Comparison of ENCODE assay signal across 8 mouse cellular contexts in genomic region chr15:84168170-84169161, GRCm38 (mm10). TPM values are rescaled to one million over a fixed set of nuclear protein-coding genes. Genes with fewer than 3 reads are reported as not detected.
A peak's percentile ranks its signal among the peaks of the same experiment; 100 is the strongest.
DNase-seq lines count a peak whose midpoint lies in the region; ATAC-seq and TF ChIP-seq lines count a peak whose summit lies in the region.

No protein-coding gene starts in this region.

- H3K4me1 ChIP-seq in megakaryocyte, embryonic 14.5 days = peaks cover 31% of the 10 kb centered on the region
- peaks cover 9% of the 10 kb centered on the region for H3K4me1 ChIP-seq in intestine, embryonic 14.5 days (replicated peaks; ENCODE audit: control insufficient read depth, insufficient read depth, low read length)
- peaks cover 5% of the 10 kb centered on the region for H3K4me1 ChIP-seq in liver, adult 2 months (ENCODE audit: control insufficient read depth, insufficient read depth, low read length)
- peaks cover 26% of the 10 kb centered on the region for H3K4me1 ChIP-seq in neural tube, embryonic 13.5 days (replicated peaks)

- H3K27me3 ChIP-seq in megakaryocyte, embryonic 14.5 days (replicated peaks) = peaks cover 35% of the 10 kb centered on the region
- peaks cover 12% of the 10 kb centered on the region for H3K27me3 ChIP-seq in intestine, embryonic 14.5 days (replicated peaks; ENCODE audit: control insufficient read depth, insufficient read depth, low read length)
- H3K27me3 ChIP-seq in liver, adult 2 months (ENCODE audit: control insufficient read depth, insufficient read depth, low read length) = no peaks in the 10 kb centered on the region
- H3K27me3 ChIP-seq in neural tube, embryonic 13.5 days = peaks cover 4% of the 10 kb centered on the region; the same call in 1 of the 2 replicates

- TF ChIP-seq POLR2A in liver, adult 2 months (IDR thresholded peaks at IDR 0.05; ENCODE audit: extremely low read depth, insufficient read depth, low read length) = 0 out of 2 replicates have a peak, but pooled peaks have one; percentile 19

- H3K36me3 ChIP-seq in megakaryocyte, embryonic 14.5 days (replicated peaks; ENCODE audit: low read length) = no peaks in the 10 kb centered on the region
- H3K36me3 ChIP-seq in intestine, embryonic 14.5 days (ENCODE audit: control insufficient read depth, insufficient read depth, low read length) = no peaks in the 10 kb centered on the region
- H3K36me3 ChIP-seq in liver, adult 2 months (ENCODE audit: control insufficient read depth, insufficient read depth, low read length) = 0 out of 2 replicates have a peak, but pooled peaks cover 3% of the 10 kb centered on the region
- no peaks in the 10 kb centered on the region for H3K36me3 ChIP-seq in neural tube, embryonic 13.5 days

- ATAC-seq in megakaryocyte, adult 5-6 weeks (ENCODE audit: poor library complexity, severe bottlenecking) = no peak
- peak; percentile 26; the same call in 1 of the 2 replicates for ATAC-seq in intestine, embryonic 14.5 days (replicated peaks; ENCODE audit: low FRiP score, low TSS enrichment, low read depth)
- peak; percentile 55 for ATAC-seq in neural tube, embryonic 13.5 days (ENCODE audit: low read depth)

- TF ChIP-seq CTCF in gastrocnemius, adult 2 months (IDR thresholded peaks at IDR 0.05) = no peak
- no peak for TF ChIP-seq CTCF in liver, adult 2 months (IDR thresholded peaks at IDR 0.05; ENCODE audit: low read depth, low read length)

- H3K9me3 ChIP-seq in megakaryocyte, embryonic 14.5 days = peaks cover 3% of the 10 kb centered on the region; the same call in 1 of the 2 replicates
- H3K9me3 ChIP-seq in intestine, embryonic 14.5 days (ENCODE audit: control insufficient read depth, low read length) = no peaks in the 10 kb centered on the region
- no peaks in the 10 kb centered on the region for H3K9me3 ChIP-seq in neural tube, embryonic 13.5 days

- H3K4me2 ChIP-seq in intestine, embryonic 14.5 days (ENCODE audit: low read length) = peak overlapping the region; percentile 97
- H3K4me2 ChIP-seq in neural tube, embryonic 13.5 days = peak overlapping the region; percentile 96

- peak overlapping the region; percentile 89 for H3K27ac ChIP-seq in gastrocnemius, adult 2 months
- no peak overlapping the region for H3K27ac ChIP-seq in intestine, embryonic 14.5 days (ENCODE audit: low read depth)
- H3K27ac ChIP-seq in liver, adult 2 months (replicated peaks; ENCODE audit: insufficient read depth, low read depth, low read length) = peak overlapping the region; percentile 74
- peak overlapping the region; percentile 84 for H3K27ac ChIP-seq in neural tube, embryonic 13.5 days (replicated peaks)

- peak overlapping the region; percentile 94 for H3K4me3 ChIP-seq in megakaryocyte, embryonic 14.5 days (replicated peaks)
- H3K4me3 ChIP-seq in gastrocnemius, adult 2 months = peak overlapping the region; percentile 79
- H3K4me3 ChIP-seq in intestine, embryonic 14.5 days (ENCODE audit: low read depth, low read length) = peak overlapping the region; percentile 46
- peak overlapping the region; percentile 85 for H3K4me3 ChIP-seq in liver, adult 2 months (ENCODE audit: insufficient read depth, low read depth, low read length)
- peak overlapping the region; percentile 60 for H3K4me3 ChIP-seq in neural tube, embryonic 13.5 days

- H3K9ac ChIP-seq in intestine, embryonic 14.5 days (ENCODE audit: low read length) = peak overlapping the region; percentile 43
- peak overlapping the region; percentile 87 for H3K9ac ChIP-seq in liver, adult 2 months (ENCODE audit: low read depth, low read length)
- H3K9ac ChIP-seq in neural tube, embryonic 13.5 days = peak overlapping the region; percentile 80

- 2% methylated on average over 28 of the region's 28 CpGs for WGBS in intestine, embryonic 14.5 days
- 4% methylated on average over 28 of the region's 28 CpGs for WGBS in liver, adult 2 months
- 2% methylated on average over 28 of the region's 28 CpGs for WGBS in neural tube, embryonic 13.5 days

- H3K79me2 ChIP-seq in liver, adult 2 months (ENCODE audit: control insufficient read depth, insufficient read depth, low read length) = no peaks in the 10 kb centered on the region

- intact Hi-C loops in gastrocnemius, adult 2 months (cut with DNase I) = loop anchor here (2.0 kb wide), 1 partner anchor 36 kb away; no protein-coding TSS in a partner anchor

- DNase-seq in cerebellum, adult 9-11 months = peak; percentile 80
- peak; percentile 71 for DNase-seq in gastrocnemius, adult 2 months
- peak; percentile 56 for DNase-seq in intestine, embryonic 14.5 days (ENCODE audit: low spot score)
- peak; percentile 98 for DNase-seq in liver, adult 2 months (ENCODE audit: extremely low read depth, low read depth, low spot score)
- no peak for DNase-seq in spleen, postnatal 36 days (ENCODE audit: low spot score in 2 of 2)

RNA-seq across cellular contexts. Expression of gene Pnpla3, which starts 0.8 kb away (rescaled TPM):
- not detected in 2 replicates for polyA plus RNA-seq in megakaryocyte, embryonic 14.5 days (2012; ENCODE audit: insufficient read depth, low replicate concordance)
- total RNA-seq in megakaryocyte, adult 5-6 weeks (2015) = not detected in 2 replicates
- total RNA-seq in megakaryocyte, adult 5-6 weeks (2017) = not detected in 2 replicates
- 10 to 100 TPM in 1 of 2 experiments, 1 to 10 TPM in 1; 1.8 to 18.9 TPM for total RNA-seq in gastrocnemius, adult 2 months (2021)
- 0.41 and 0.44 TPM in 2 replicates for polyA plus RNA-seq in intestine, embryonic 14.5 days (2014; fragmentation: Nextera tagmentation; extraction: Ambion mirVana)
- 1.2 and 2.6 TPM in 2 replicates for total RNA-seq in liver, adult 2 months (2014; rRNA removed)
- polyA plus RNA-seq in liver, adult 2 months (2012; rRNA removed) = 4.7 and 10.6 TPM in 2 replicates
- polyA plus RNA-seq in neural tube, embryonic 13.5 days (2015; fragmentation: Nextera tagmentation; extraction: Ambion mirVana) = 4.7 and 6.5 TPM in 2 replicates

RNA-seq across cellular contexts. Expression of gene Samm50, which starts 23.6 kb away (rescaled TPM):
- 14.6 and 45.4 TPM in 2 replicates for polyA plus RNA-seq in megakaryocyte, embryonic 14.5 days (2012; ENCODE audit: insufficient read depth, low replicate concordance)
- 25.7 and 30.5 TPM in 2 replicates for total RNA-seq in megakaryocyte, adult 5-6 weeks (2015)
- 26.0 and 26.4 TPM in 2 replicates for total RNA-seq in megakaryocyte, adult 5-6 weeks (2017)
- 100 to 1,000 TPM; 154 to 224 TPM for total RNA-seq in gastrocnemius, adult 2 months (2021)
- 88.5 and 89.2 TPM in 2 replicates for polyA plus RNA-seq in intestine, embryonic 14.5 days (2014; fragmentation: Nextera tagmentation; extraction: Ambion mirVana)
- total RNA-seq in liver, adult 2 months (2014; rRNA removed) = 46.4 and 58.3 TPM in 2 replicates
- polyA plus RNA-seq in liver, adult 2 months (2012; rRNA removed) = 8.8 and 11.5 TPM in 2 replicates
- polyA plus RNA-seq in neural tube, embryonic 13.5 days (2015; fragmentation: Nextera tagmentation; extraction: Ambion mirVana) = 79.4 and 83.5 TPM in 2 replicates

RNA-seq across cellular contexts. Expression of gene Pnpla5, which starts 45.5 kb away (rescaled TPM):
- not detected in 2 replicates for polyA plus RNA-seq in megakaryocyte, embryonic 14.5 days (2012; ENCODE audit: insufficient read depth, low replicate concordance)
- total RNA-seq in megakaryocyte, adult 5-6 weeks (2015) = not detected in 2 replicates
- total RNA-seq in megakaryocyte, adult 5-6 weeks (2017) = not detected in 2 replicates
- under 1 TPM in 1 of 2 experiments, not detected in 1; 0.14 TPM for total RNA-seq in gastrocnemius, adult 2 months (2021)
- polyA plus RNA-seq in intestine, embryonic 14.5 days (2014; fragmentation: Nextera tagmentation; extraction: Ambion mirVana) = not detected in 2 replicates
- 0.07 and 0.28 TPM in 2 replicates for total RNA-seq in liver, adult 2 months (2014; rRNA removed)
- polyA plus RNA-seq in liver, adult 2 months (2012; rRNA removed) = 0.13 TPM in 1 of 2 replicates, not detected in the other
- polyA plus RNA-seq in neural tube, embryonic 13.5 days (2015; fragmentation: Nextera tagmentation; extraction: Ambion mirVana) = not detected in 2 replicates

Comparison
In these comparisons a context has a peak if more than half of its experiments do, and no peak if none do; other contexts are left out.
1. DNase-seq: peak in cerebellum, adult 9-11 months (single experiment), gastrocnemius, adult 2 months (single experiment), intestine, embryonic 14.5 days (single experiment) and liver, adult 2 months (single experiment); none in spleen, postnatal 36 days (0 of 2).
2. Peak in every context shown above with its lines, with median percentiles within 50 percentile points of each other: H3K4me3 ChIP-seq and H3K9ac ChIP-seq.